Comparison of ENCODE assay signal across 27 mouse cellular contexts in the genomic region with DNA sequence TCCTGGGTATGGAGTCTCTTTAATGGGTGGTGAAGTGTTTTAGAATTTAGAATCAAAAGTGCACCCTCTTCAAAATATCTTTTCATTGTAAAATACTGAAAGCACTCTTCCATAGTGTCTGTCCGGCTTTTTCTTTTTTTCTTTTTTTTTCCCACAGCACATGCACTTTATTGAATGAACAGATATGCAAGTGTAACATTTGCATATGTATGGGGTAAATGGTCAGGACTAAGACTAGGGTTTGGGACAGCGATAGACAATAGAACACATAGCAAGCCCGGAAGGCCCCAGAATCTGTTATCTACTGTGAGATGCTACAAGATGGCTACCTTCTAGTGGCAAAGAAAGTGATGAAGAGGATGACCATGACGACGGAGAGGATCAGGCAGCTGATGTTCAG. TPM values are rescaled to one million over a fixed set of nuclear protein-coding genes. Genes with fewer than 3 reads are reported as not detected.
A peak's percentile ranks its signal among the peaks of the same experiment; 100 is the strongest.
DNase-seq lines count a peak whose midpoint lies in the region; ATAC-seq and TF ChIP-seq lines count a peak whose summit lies in the region.
"Had no signal": no experiment of that assay in that cellular context is flagged by ENCODE, and none has a peak within 500 bp of the region (broad histone marks: within the 10 kb centered on the region; RNA-seq: fewer than 3 reads in every experiment).

No protein-coding gene starts in this region.

- no peak for ATAC-seq in heart, embryonic 12.5 days (ENCODE audit: insufficient number of reproducible peaks, low FRiP score)
- ATAC-seq: activated CD4-positive, CD25-positive, alpha-beta regulatory T cell, adult 4 months; CD4-positive, CD25-positive, alpha-beta regulatory T cell, adult 4 months; Patski had no signal

- peaks cover 14% of the 10 kb centered on the region for H3K9me3 ChIP-seq in ES-E14 (ENCODE audit: control insufficient read depth, insufficient read depth, low read depth, low read length)
- no peaks in the 10 kb centered on the region for H3K9me3 ChIP-seq in heart, embryonic 12.5 days (replicated peaks)
- H3K9me3 ChIP-seq: G1E had no signal

- no peak overlapping the region for H3K4me3 ChIP-seq in ES-E14 (ENCODE audit: insufficient read depth in 1 of 2, low read depth in 1 of 2, low read length in 2 of 2, poor library complexity in 1 of 2, severe bottlenecking in 1 of 2)
- no peak overlapping the region for H3K4me3 ChIP-seq in heart, embryonic 12.5 days

- in situ Hi-C loops in ES-E14 (cut with MboI; ENCODE audit: low sequenced_read_pairs in 2 of 2, unreplicated experiment in 2 of 2), result no loop called here

- intact Hi-C loops in left cerebral cortex, postnatal 14 days (cut with DNase I), result no loop called here

- peaks cover 4% of the 10 kb centered on the region for H3K36me3 ChIP-seq in ES-E14 (ENCODE audit: control insufficient read depth, insufficient read depth, low read length, poor library complexity, severe bottlenecking)
- H3K36me3 ChIP-seq in heart, embryonic 12.5 days, result no peaks in the 10 kb centered on the region
- H3K36me3 ChIP-seq: G1E had no signal

- peaks cover 21% of the 10 kb centered on the region for H3K27me3 ChIP-seq in heart, embryonic 12.5 days (replicated peaks)
- H3K27me3 ChIP-seq: CH12.LX, Patski had no signal

- no peak overlapping the region for H3K4me2 ChIP-seq in heart, embryonic 12.5 days

- WGBS in heart, embryonic 12.5 days, result 79% methylated on average over 5 of the region's 5 CpGs

- H3K9ac ChIP-seq in ES-E14 (ENCODE audit: insufficient read depth, low read depth, low read length, poor library complexity, severe bottlenecking), result no peak overlapping the region
- H3K9ac ChIP-seq in heart, embryonic 12.5 days, result no peak overlapping the region

- H3K27ac ChIP-seq in ES-E14 (ENCODE audit: insufficient read depth, low read depth, low read length, poor library complexity, severe bottlenecking), result peak overlapping the region; percentile 81
- H3K27ac ChIP-seq in heart, embryonic 12.5 days (ENCODE audit: poor library complexity, severe bottlenecking), result no peak overlapping the region

- DNase-seq in ES-CJ7 (ENCODE audit: low read depth, low spot score) (peak; percentile 38), ES-E14 (ENCODE audit: low read depth, low spot score) (no peak), R1 (ENCODE audit: low read depth, low spot score) (peak; percentile 63)
- DNase-seq in right cerebral cortex, adult 18-20 months, result no peak
- no peak for DNase-seq in left cerebral cortex, postnatal 14 days (ENCODE audit: low spot score in 2 of 2)
- DNase-seq: adrenal gland, adult 2 months; adrenal gland, adult 8-10 months; adrenal gland, postnatal 10 days; adrenal gland, postnatal 14 days; adrenal gland, postnatal 25 days; adrenal gland, postnatal 36 days; B cell, adult 2 months; cerebellum, adult 11 months; cerebellum, adult 11-12 months; cerebellum, adult 18-20 months; cerebellum, adult 2 months; cerebellum, adult 8-10 months; cerebellum, adult 9-10 months had no signal

- peaks cover 4 to 5% of the 10 kb centered on the region in 2 experiments; a peak in 2 of 4 replicates for H3K4me1 ChIP-seq in ES-E14 (ENCODE audit: control insufficient read depth in 2 of 2, insufficient read depth in 2 of 2, low read length in 2 of 2, poor library complexity in 1 of 2)
- H3K4me1 ChIP-seq in heart, embryonic 12.5 days (replicated peaks), result peaks cover 8% of the 10 kb centered on the region; the same call in 1 of the 2 replicates

TF ChIP-seq in ES-E14, 5 proteins besides CTCF, POLR2A, EP300 and RAD21:
- TF ChIP-seq CHD2 (IDR thresholded peaks at IDR 0.05; ENCODE audit: low read depth, low read length), result no peak
- TF ChIP-seq ZNF384 (IDR thresholded peaks at IDR 0.05; ENCODE audit: low read depth, low read length), result 0 out of 2 replicates have a peak, but pooled peaks have one; percentile 11
- no peak for TF ChIP-seq HCFC1 (IDR thresholded peaks at IDR 0.05; ENCODE audit: borderline replicate concordance, insufficient read depth, low read length)
- TF ChIP-seq MAFK (IDR thresholded peaks at IDR 0.05; ENCODE audit: insufficient read depth, low read depth, low read length), result no peak

RNA-seq across cellular contexts. Expression of a gene that starts 3.2 kb away (rescaled TPM):
- total RNA-seq in ES-E14 (2012; rRNA removed), result 10.2 and 19.1 TPM in 2 replicates
- total RNA-seq in left cerebral cortex, postnatal 14 days (2021), result 100 to 1,000 TPM; 280 to 282 TPM
- polyA plus RNA-seq in heart, embryonic 12.5 days (2016; fragmentation: Nextera tagmentation; extraction: Ambion mirVana), result 1.5 and 1.6 TPM in 2 replicates
- total RNA-seq: CH12.LX had no signal
- polyA plus RNA-seq: CD4-positive, CD25-positive, alpha-beta regulatory T cell, adult 4 months; G1E had no signal

RNA-seq across cellular contexts. Expression of a gene that starts 3.5 kb away (rescaled TPM):
- 7.2 and 11.4 TPM in 2 replicates for total RNA-seq in ES-E14 (2012; rRNA removed)
- 1 to 10 TPM in 1 of 2 experiments, under 1 TPM in 1; 0.80 to 1.0 TPM for total RNA-seq in left cerebral cortex, postnatal 14 days (2021)
- 0.34 TPM in 1 of 2 replicates, not detected in the other for polyA plus RNA-seq in heart, embryonic 12.5 days (2016; fragmentation: Nextera tagmentation; extraction: Ambion mirVana)
- total RNA-seq: adrenal gland, adult 18-20 months; adrenal gland, adult 2 months; adrenal gland, postnatal 36 days; CH12.LX; MEL had no signal
- polyA plus RNA-seq: activated CD4-positive, CD25-positive, alpha-beta regulatory T cell, adult 4 months; adrenal gland, adult 2 months; C2C12; CD4-positive, CD25-positive, alpha-beta regulatory T cell, adult 4 months; G1E had no signal

Comparison
In these comparisons a context has a peak if more than half of its experiments do, and no peak if none do; other contexts are left out.
1. DNase-seq: peak in ES-CJ7 (single experiment) and R1 (single experiment); none in ES-E14 (single experiment), right cerebral cortex, adult 18-20 months (single experiment) and left cerebral cortex, postnatal 14 days (0 of 2).
2. RNA of a gene that starts 3.2 kb away (total RNA-seq): 280 to 282 TPM in left cerebral cortex, postnatal 14 days; 10.2 to 19.1 TPM in ES-E14; every median in the first group is over 10 times any median in the second.